Mouse (Mus musculus): ENCODE results near the gene Zmynd10. TPM values are rescaled to one million over a fixed set of nuclear protein-coding genes. Genes with fewer than 3 reads are reported as not detected.

Zmynd10 gene
- total and polyA plus RNA-seq, 3 experiments = 1.3 TPM; not detected in 2

- DNase-seq = no peak
- 74% methylated on average over 4 of the region's 4 CpGs for WGBS
- Histone ChIP-seq H3K4me3 (no peak overlapping the region), H3K79me2 (replicated peaks; ENCODE audit: control insufficient read depth, insufficient read depth, low read length) (no peaks in the 10 kb centered on the region), H3K36me3 (ENCODE audit: control insufficient read depth, insufficient read depth, low read length) (no peaks in the 10 kb centered on the region), H3K4me1 (ENCODE audit: control insufficient read depth, insufficient read depth, low read length) (peaks cover 13% of the 10 kb centered on the region), H3K27me3 (ENCODE audit: control insufficient read depth, insufficient read depth, low read length) (no peaks in the 10 kb centered on the region), H3K27ac (peak overlapping the region; percentile 95), H3K9ac (ENCODE audit: low read depth, low read length) (no peak overlapping the region; the same call in 1 of the 2 replicates)
- intact Hi-C loops (cut with DNase I) = no loop called here
- TF ChIP-seq CTCF (IDR thresholded peaks at IDR 0.05) (no peak), POLR2A (IDR thresholded peaks at IDR 0.05; ENCODE audit: insufficient read depth, low read depth, low read length) (no peak), EP300 (IDR thresholded peaks at IDR 0.05; ENCODE audit: insufficient read depth, low read depth, low read length) (no peak)
These were observed 34.5 kb downstream of the Zmynd10 start for GRCm38 (mm10) chr9:107581584-107581983.

GRCm38 (mm10) chr9:107582509-107583062, 35.5 kb downstream of the Zmynd10 start:
- TF ChIP-seq EP300 (IDR thresholded peaks at IDR 0.05; ENCODE audit: insufficient read depth, low read depth, low read length) (no peak), CTCF (IDR thresholded peaks at IDR 0.05) (no peak), POLR2A (IDR thresholded peaks at IDR 0.05; ENCODE audit: insufficient read depth, low read depth, low read length) (no peak)

GRCm38 (mm10) chr9:107583174-107583573, 36.1 kb downstream of the Zmynd10 start:
- intact Hi-C loops (cut with DNase I) = no loop called here
- Histone ChIP-seq H3K36me3 (ENCODE audit: control insufficient read depth, insufficient read depth, low read length) (no peaks in the 10 kb centered on the region), H3K79me2 (replicated peaks; ENCODE audit: control insufficient read depth, insufficient read depth, low read length) (no peaks in the 10 kb centered on the region), H3K4me3 (no peak overlapping the region), H3K27me3 (ENCODE audit: control insufficient read depth, insufficient read depth, low read length) (no peaks in the 10 kb centered on the region), H3K4me1 (ENCODE audit: control insufficient read depth, insufficient read depth, low read length) (peaks cover 9% of the 10 kb centered on the region), H3K27ac (no peak overlapping the region), H3K9ac (ENCODE audit: low read depth, low read length) (no peak overlapping the region)
- no peak for DNase-seq
- 92% methylated on average over 14 of the region's 14 CpGs for WGBS
- TF ChIP-seq CTCF (IDR thresholded peaks at IDR 0.05) = no peak
- no peak for TF ChIP-seq POLR2A (IDR thresholded peaks at IDR 0.05; ENCODE audit: insufficient read depth, low read depth, low read length)

More at GRCm38 (mm10) chr9:107582509-107583062, 35.5 kb downstream of the Zmynd10 start:
- Histone ChIP-seq H3K27ac (no peak overlapping the region), H3K36me3 (ENCODE audit: control insufficient read depth, insufficient read depth, low read length) (no peaks in the 10 kb centered on the region), H3K9ac (ENCODE audit: low read depth, low read length) (no peak overlapping the region), H3K4me1 (ENCODE audit: control insufficient read depth, insufficient read depth, low read length) (peaks cover 9% of the 10 kb centered on the region), H3K4me3 (no peak overlapping the region), H3K27me3 (ENCODE audit: control insufficient read depth, insufficient read depth, low read length) (no peaks in the 10 kb centered on the region), H3K79me2 (replicated peaks; ENCODE audit: control insufficient read depth, insufficient read depth, low read length) (no peaks in the 10 kb centered on the region)
- intact Hi-C loops (cut with DNase I) = no loop called here
- 90% methylated on average over 7 of the region's 7 CpGs for WGBS
- DNase-seq = no peak

GRCm38 (mm10) chr9:107586504-107586903, 39.4 kb downstream of the Zmynd10 start:
- TF ChIP-seq POLR2A (IDR thresholded peaks at IDR 0.05; ENCODE audit: insufficient read depth, low read depth, low read length) (no peak), CTCF (IDR thresholded peaks at IDR 0.05) (no peak), EP300 (IDR thresholded peaks at IDR 0.05; ENCODE audit: insufficient read depth, low read depth, low read length) (no peak)
- intact Hi-C loops (cut with DNase I) = no loop called here
- 79% methylated on average over 5 of the region's 5 CpGs for WGBS
- H3K27me3 ChIP-seq (ENCODE audit: control insufficient read depth, insufficient read depth, low read length) = no peaks in the 10 kb centered on the region
- H3K9ac ChIP-seq (ENCODE audit: low read depth, low read length) = no peak overlapping the region
- H3K79me2 ChIP-seq (replicated peaks; ENCODE audit: control insufficient read depth, insufficient read depth, low read length) = no peaks in the 10 kb centered on the region
- DNase-seq = no peak
- no peaks in the 10 kb centered on the region; the same call in none of the 2 replicates for H3K4me1 ChIP-seq (ENCODE audit: control insufficient read depth, insufficient read depth, low read length)
- no peak overlapping the region for H3K27ac ChIP-seq
- H3K36me3 ChIP-seq (ENCODE audit: control insufficient read depth, insufficient read depth, low read length) = no peaks in the 10 kb centered on the region
- no peak overlapping the region for H3K4me3 ChIP-seq

- H3K4me1 ChIP-seq (ENCODE audit: control insufficient read depth, insufficient read depth, low read length) = no peaks in the 10 kb centered on the region; the same call in 1 of the 2 replicates
- peak within 1 kb of the TSS; percentile 64 for H3K9ac ChIP-seq (ENCODE audit: low read depth, low read length)
- peak within 1 kb of the TSS; percentile 84 for H3K4me3 ChIP-seq
- intact Hi-C loops (cut with DNase I) = no loop called here
- peak; percentile 80 for TF ChIP-seq EP300 (IDR thresholded peaks at IDR 0.05; ENCODE audit: insufficient read depth, low read depth, low read length)
- peak; percentile 71 for TF ChIP-seq POLR2A (IDR thresholded peaks at IDR 0.05; ENCODE audit: insufficient read depth, low read depth, low read length)
- no peak for TF ChIP-seq CTCF (IDR thresholded peaks at IDR 0.05)
- 9% methylated on average over 46 of the region's 46 CpGs for WGBS
- DNase-seq = peak; percentile 95 to 99
- no peaks in the 10 kb centered on the region for H3K36me3 ChIP-seq (ENCODE audit: control insufficient read depth, insufficient read depth, low read length)
- H3K79me2 ChIP-seq (replicated peaks; ENCODE audit: control insufficient read depth, insufficient read depth, low read length) = no peaks in the 10 kb centered on the region
- H3K27me3 ChIP-seq (ENCODE audit: control insufficient read depth, insufficient read depth, low read length) = no peaks in the 10 kb centered on the region
- H3K27ac ChIP-seq = peak within 1 kb of the TSS; percentile 79
These were observed 40.1 kb downstream of the Zmynd10 start, which contains the start of gene Ifrd2 for GRCm38 (mm10) chr9:107586974-107587832. Ifrd2 (plus strand) TSS chr9:107587642.

Data from heart, adult 2 months (tissue).